Mouse (Mus musculus): ENCODE data around the gene Iars2.
A peak's percentile ranks its signal among the peaks of the same experiment; 100 is the strongest.

Gene Iars2

DNA sequence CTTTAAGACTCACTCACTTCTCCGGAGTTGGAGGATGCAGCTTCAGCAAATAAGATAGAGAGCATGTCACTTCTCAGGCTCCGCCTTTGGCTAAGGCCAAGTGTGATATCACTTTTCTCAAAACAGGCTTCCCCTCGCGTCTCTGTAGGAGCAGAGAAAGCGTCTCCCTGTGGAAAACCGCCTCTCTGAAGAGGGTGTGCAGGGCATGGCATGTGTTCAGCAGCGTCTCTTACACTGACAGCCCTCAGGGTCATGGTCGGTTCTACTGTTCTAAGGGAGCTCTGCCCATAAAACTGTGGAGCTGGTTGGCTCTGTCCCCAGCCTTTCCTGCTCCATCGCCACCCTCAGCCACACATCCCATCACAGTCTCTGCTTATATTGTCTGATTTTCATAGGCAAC lies 49.9 kb downstream of the Iars2 start:
- no peak for DNase-seq (ENCODE audit: low spot score)

DNA sequence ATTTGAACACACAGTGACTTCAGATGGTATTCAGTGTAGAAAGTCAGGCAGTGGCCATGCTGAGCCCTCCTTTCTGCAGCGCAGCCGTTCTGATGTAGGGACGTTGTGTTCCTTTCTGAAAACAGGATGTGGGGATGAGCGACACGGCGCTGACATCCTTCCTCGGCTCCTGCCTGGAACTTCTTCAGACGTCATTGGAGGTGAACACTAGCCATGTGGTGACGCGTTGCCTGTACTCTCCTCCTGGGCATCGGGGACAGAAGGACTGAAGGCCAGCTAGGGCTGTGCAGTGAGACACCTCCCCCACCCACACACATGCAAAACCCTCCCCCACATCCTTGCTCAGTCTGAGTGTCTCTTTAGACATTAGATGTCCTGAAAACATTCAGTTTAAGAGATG lies 52.2 kb downstream of the Iars2 start:
- no peak for DNase-seq (ENCODE audit: low spot score)

DNA sequence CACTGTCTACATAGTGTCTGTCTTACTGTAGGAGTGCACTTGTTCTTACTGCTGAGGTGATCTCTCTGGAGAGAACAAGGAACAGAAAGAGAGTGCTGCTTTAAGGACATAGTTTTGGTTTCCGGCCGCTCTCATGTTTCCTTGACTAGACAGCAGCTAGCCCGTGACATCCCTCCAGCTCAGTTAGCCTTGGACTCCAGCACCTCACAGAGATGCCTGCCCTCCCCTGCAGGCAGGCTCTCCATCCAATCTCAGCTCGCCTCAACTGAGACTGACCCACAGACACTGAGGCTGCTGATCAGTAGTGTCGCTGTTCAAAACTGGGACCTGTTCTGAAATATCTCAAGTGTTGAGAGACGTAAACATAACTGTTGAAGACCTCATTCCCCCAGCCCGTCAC lies 53.2 kb downstream of the Iars2 start:
- DNase-seq (ENCODE audit: low spot score) = no peak

DNA sequence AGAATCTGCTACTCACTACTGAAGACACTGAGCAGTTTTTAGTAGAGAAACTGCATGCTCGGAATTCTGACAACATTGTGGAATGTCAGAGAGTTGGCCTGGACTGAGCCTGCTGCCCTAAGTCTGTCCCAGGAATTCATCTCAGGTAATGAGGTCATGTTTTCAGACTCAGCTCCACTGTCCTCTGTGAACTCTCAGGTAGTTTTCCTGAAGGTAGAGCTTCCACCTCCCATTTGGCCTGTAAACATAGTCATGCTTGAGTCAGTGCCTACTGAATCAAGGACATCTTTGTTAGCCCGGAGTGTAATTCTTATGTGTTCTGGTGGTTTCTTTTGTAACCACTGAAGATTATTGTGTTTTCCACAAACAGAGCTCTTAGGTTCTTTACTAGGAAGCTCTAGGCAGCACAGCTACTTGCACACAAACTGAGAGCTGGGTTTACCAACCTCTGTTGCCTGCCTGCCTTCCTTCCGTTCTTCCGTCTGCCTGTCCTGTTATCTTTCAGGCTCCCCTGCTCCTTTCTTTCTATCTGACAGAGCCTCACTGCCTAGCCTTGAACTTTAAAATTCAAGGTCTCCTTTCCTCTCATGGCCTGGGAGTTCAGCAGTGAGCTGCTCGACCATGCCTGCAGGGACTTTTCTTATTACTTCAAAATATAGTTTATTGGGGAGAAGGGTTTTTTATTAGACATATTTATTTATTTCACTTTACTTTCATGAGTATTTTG lies 54.2 kb downstream of the Iars2 start:
- DNase-seq (ENCODE audit: low spot score) = no peak

DNA sequence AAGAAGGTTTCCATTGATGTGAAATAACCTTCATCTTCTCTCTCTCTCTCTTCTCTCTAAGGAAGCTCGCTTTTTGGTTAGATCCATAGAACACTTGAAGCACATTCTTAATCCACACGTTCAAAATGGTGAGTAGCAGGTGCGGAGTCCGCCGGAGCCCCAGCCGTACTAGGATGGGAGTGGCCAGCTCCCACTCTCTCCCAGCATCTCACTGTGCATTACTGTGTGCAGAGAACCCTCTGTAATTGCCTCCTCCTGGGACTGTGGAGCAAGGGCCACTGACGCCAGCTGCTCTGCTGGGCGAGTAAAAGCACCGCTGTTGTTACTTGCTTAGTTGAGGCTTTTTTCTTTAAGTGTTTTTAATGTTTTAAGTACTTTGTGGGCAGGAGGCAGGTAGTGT lies 57.8 kb downstream of the Iars2 start:
- no peak for DNase-seq (ENCODE audit: low spot score)

DNA sequence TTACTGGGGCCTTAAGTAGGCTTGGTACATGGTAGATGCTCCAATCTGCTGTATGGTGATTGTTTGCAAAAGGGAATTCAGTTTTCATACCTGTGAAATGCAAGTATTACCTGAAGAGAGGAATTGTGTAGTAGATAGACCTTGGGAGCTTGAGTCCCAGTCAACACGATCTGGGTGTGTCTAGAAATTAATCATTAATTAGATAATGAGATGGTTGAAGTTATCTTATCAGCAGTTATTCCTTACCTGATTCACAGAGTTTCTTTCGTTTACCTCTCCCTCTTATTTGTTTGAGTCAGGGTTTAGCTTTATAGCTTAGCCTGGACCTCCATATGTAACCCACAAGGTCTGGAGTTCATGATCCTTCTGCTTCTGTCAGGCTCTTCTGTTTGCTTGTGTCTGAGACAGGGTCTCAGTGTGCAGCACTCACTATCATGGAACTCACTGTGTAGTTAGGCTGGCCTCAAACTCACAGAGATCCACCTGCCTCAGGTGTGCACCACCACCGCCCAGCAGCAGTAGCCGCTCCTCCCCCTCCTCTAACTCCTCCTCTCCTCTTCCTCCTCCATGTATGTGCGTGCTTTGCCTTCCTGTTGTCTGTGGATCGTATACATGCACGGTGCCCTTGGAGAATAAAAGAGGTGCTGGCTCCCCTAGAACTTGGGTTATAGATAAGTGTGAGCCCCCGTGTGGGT lies 58.6 kb downstream of the Iars2 start:
- DNase-seq (ENCODE audit: low spot score) = no peak

DNA sequence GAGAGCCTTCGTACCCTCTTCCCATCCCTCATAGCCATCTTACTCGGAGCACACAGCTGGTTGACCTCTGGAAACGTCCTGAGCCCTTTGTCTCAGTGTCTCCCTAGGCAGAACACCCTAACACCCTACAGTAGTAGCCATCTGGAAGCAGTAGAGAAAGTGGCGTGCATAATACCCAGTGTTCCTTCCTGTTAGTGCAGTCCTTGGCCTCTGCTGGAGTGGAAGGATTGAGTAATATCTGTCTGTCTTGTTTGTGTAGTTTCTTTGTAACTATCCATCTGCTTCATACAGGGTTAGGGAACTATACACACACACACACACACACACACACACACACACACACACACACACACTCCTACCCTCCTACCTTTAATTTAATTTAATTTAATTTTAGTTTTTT lies 60.5 kb downstream of the Iars2 start:
- DNase-seq (ENCODE audit: low spot score) = no peak

DNA sequence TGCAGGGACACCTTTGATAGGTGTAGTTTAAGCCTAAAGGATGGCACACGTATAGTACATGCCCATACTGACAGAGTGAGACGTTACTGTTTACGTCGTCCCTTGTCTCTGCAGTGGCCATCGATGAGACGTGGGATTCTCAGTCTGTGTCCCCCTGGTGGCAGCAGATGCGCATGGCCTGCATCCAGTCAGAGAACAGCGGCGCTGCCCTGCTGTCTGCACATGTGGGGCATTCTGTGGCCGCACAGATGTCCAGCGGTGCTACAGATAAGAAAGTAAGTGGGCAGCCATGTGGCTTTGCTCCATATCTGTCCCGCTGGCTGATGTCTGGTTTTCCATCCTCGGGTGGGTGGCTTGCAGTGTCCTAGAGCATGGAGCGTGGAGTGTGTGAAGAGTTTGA lies 66.6 kb downstream of the Iars2 start:
- DNase-seq (ENCODE audit: low spot score) = peak; percentile 48

DNA sequence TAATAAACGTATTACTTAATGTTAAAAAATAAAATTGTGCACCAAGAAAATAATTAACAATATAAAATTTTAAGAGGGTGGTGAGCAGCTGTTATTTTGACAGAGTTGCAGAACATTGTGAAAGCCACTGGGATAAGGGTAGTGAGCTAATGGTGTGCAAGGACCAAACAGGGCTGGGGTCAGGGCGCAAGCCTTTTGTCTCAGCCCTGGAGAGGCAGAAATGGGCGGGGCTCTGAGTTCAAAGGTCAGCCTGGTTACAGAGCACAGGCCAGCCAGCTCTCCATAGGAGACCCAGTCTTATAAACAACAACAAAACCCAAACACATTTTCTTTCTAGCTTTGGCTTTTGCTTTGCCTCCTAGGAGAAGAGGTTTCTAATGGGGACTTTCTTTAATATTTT lies 72.4 kb downstream of the Iars2 start:
- no peak for DNase-seq (ENCODE audit: low spot score)

DNA sequence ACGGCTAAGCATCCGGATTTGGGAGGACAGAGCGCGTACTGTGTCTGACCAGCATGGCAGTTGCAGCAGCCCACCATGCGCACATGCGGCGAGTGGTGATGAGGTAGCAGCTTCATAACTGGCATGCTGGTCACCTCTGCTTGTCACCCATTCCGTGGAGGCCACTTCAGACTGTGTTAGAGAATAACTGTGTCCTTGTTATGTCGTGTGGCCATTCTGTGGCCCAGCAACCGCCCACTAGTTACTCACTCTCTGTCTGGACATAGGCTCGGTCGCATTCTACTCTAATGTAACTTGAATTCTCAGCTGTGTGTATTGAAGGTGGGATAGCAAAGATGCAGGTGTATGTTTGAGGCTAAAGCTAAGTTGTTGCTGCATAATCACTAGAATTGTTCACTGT lies 73.9 kb downstream of the Iars2 start:
- DNase-seq (ENCODE audit: low spot score) = no peak

DNA sequence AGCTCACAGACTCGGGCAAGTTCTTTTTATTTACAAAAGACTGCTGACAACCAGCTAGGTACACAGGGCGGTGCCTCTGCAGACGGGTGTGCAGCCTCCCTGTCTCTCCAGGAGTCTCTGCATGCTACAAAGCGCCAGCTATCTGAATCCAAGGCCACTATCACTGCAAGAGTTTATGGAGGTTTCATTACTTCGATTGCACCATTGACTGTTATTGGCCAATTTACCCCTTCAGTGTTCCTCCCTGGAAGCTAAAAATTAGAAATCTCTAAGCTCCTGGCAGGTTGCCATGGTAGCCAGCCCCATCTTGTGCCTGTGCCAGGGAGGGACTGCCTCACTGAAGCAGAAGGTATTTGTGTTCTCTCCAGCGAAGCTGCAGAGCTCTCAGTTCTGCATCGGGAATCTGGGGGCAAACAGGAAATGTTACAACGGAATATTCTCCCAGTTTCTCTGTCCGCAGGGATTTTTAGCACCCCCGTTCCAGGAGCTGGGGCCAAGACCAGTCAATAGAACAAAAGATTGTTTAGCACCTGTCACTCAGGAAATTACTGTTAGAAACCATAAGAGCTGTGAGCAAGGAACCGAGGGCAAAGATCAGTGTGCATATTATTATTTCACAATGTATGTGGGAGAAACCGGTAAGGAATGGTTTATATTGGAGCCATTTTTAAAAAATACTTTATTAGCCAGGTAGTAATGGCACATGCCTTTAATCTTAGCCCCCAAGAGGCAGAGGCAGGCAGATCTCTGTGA lies 75.9 kb downstream of the Iars2 start:
- no peak for DNase-seq (ENCODE audit: low spot score)

DNA sequence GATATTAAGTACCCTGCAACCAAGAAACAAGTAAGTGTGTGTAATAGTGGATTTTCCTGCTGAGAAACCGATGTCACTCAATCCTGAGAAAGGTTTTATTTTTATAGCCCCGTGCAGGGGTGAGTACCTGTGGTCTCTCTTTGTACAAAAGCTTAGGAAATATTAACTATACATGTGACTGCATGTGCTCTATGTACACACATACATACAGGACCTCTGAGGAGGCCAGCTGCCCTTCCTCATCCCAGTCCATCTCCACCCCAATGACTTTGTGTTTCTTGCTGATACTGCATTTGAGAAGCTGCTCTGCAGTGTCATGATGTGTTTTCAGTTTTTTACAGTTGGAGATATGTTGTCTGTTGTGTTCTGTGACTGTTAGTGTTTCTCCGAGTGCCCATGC lies 76.8 kb downstream of the Iars2 start:
- DNase-seq (ENCODE audit: low spot score) = no peak

DNA sequence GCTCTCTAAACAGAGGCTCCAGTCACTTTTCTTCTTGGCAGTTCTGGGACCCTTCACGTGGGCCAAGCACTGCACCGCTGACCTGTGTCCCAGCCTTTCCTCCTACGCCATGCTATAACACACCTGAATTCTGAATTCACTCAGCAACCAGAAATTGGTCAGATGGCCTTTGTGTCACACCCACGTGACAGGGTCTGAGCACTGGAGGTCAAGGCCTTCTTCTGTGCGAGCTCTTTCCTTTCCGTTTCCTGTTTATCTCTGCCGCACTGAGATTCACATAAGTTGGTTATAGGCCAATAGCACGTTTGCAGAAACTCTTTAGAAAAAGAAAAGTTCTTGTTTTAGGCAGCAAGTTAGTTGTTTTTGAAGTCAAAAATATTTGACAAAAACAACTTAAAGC lies 80.5 kb downstream of the Iars2 start:
- no peak for DNase-seq (ENCODE audit: low spot score)

DNA sequence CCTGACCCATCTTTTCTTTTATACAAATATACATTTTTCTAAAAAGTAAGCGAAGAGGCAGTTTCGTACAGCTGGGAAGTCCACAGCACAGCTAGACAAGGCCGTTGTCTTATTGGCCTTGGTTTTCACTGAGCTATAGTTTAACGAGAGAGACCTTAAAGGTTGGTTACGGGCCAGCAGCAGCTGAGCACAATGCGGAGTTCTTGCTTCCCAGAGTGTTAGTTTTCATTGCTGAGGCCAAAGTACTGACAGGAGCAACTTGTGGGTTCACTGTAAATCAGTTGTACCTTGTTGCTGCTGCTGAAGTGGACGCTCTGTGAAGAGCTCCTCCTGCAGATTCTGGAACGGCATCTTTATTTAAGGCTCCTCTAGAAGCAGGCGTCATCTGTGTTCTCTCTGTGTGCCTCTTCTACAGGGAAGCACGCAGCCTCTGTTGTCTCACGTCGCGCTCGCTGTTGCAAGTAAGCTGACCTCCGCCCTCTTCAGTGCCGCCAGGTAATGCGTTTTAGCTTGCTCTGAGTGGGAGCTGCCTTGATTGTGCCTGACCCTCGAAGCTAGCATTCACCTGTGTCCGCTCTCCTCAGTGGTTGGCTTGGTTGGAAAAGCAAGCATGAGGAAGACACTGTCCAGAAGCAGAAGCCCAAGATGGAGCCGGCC lies 81.6 kb downstream of the Iars2 start:
- no peak for DNase-seq (ENCODE audit: low spot score)

DNA sequence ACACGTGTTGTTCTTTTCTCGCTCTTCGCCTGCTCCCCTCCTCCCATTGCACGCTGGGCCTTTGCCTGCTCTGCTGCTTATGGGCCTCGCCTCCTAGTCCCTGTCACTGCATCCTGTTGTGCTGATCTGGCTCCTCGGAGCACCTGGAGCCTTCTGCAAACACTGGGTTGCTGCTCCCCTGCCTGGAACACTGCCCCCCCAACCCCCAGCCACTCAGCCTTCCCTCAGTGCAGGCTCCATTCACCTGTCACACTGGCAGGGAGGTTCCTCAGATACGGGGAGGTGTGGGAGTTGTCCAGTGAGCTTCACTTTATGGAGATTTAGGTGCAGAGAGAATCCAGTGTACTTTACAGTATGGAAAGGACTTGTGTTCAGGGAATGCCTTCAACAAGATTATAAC lies 83.7 kb downstream of the Iars2 start:
- no peak for DNase-seq (ENCODE audit: low spot score)

DNA sequence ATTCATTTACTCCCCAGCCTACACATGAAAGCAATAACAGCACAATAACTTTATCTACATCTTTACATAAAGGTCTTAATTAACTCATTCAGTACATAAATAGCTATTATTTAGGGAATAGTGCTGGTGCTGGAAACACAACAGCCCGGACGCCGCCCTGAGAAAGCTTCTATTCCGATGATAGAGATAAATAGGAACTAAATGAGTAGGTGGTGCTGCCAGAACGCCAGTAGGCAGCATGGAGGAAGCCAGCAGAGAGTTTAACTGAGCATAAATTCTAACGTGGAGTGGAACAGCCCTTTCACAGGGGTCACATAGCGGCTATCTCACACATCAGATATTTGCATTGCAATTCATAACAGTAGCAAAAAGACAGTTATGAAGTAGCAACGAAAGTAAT lies 86.2 kb downstream of the Iars2 start:
- DNase-seq (ENCODE audit: low spot score) = no peak

DNA sequence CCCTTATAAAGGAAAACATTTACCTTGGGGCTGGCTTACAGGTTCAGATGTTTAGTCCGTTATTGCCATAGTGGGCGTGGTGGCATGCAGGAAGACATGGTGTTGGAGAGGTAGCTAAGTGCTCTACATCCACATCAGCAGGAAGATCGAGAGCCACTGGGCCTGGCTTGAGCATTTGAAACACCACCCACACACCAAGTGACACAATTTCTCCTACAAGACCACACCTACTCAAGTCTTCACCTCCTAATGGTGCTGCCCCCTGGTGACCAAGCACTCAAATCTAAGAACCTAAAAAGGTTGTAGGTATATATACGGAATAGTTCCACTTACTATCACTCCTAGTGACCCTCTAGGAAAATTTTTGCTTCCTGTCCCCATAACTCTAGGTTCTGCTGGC lies 92.7 kb downstream of the Iars2 start:
- DNase-seq (ENCODE audit: low spot score) = no peak

DNA sequence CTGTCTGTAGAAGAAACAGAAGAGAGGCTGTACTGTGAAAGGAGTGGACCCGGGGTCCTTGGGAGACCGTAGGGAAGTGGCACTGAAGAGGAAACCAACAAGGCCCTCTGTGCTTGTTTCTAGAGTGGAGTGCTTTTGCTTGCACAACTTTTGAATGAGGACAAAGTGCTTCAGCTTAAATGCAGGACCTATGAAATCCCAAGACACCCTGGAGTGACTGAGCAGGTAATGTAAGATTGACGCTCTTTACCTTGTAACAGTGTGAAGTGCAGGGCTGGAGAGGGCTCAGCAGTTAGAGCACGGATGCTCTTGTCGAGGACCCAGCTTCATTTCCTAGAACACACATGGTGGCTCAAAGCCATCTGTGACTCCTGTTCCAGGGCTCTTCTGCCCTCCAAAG lies 93.4 kb downstream of the Iars2 start:
- no peak for DNase-seq (ENCODE audit: low spot score)

Measured in MN1 (cell line).